ENCODE assay signal across 15 mouse cellular contexts in the genomic region with DNA sequence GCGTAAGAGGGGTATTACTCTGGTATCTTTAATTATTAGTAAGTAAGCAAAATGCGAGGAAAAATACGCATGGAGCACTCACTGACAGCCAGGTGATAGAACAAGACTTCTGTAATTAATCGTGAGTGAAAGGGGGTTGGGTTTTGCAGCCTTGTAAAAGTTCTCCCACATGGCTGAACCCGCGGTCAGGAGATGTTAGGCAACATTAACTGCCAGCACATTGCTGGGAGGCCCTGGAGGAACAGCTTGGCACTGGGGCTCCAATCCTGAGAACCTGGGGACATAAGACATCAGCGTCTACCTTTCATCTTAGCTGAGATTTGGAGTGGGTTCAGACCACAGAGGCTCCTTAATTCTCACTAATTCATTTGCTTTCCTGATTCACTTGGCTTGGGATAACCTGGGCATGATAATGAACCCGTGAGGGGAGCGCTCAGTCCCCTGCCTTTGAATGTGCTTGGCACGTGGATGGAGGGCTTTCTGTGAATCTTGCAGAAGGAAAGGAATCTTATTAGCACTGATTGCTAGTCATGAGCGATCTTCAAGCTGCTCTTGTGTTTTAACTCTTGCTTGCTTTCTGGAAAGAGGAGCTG.
DNase-seq lines count a peak whose midpoint lies in the region; ATAC-seq and TF ChIP-seq lines count a peak whose summit lies in the region.
"Had no signal": no experiment of that assay in that cellular context is flagged by ENCODE, and none has a peak within 500 bp of the region (broad histone marks: within the 10 kb centered on the region; RNA-seq: fewer than 3 reads in every experiment).

No protein-coding gene starts in this region.

- no peak for TF ChIP-seq CTCF in kidney, postnatal 0 days (IDR thresholded peaks at IDR 0.05; ENCODE audit: low read depth)

- H3K9me3 ChIP-seq in kidney, postnatal 0 days (replicated peaks; ENCODE audit: low read length), result no peaks in the 10 kb centered on the region
- no peaks in the 10 kb centered on the region for H3K9me3 ChIP-seq in forebrain, embryonic 16.5 days (ENCODE audit: control insufficient read depth, low read length)
- no peaks in the 10 kb centered on the region for H3K9me3 ChIP-seq in midbrain, embryonic 16.5 days (replicated peaks; ENCODE audit: control insufficient read depth, low read length, poor library complexity, severe bottlenecking)
- H3K9me3 ChIP-seq: heart, embryonic 13.5 days; hindbrain, embryonic 10.5 days; intestine, embryonic 15.5 days; liver, embryonic 13.5 days had no signal

- no peaks in the 10 kb centered on the region for H3K4me1 ChIP-seq in kidney, postnatal 0 days (replicated peaks; ENCODE audit: insufficient read depth, low read length)
- H3K4me1 ChIP-seq in forebrain, embryonic 16.5 days (replicated peaks; ENCODE audit: control insufficient read depth, insufficient read depth, low read length), result peaks cover 22% of the 10 kb centered on the region
- H3K4me1 ChIP-seq in midbrain, embryonic 16.5 days (ENCODE audit: control insufficient read depth, insufficient read depth, low read length), result no peaks in the 10 kb centered on the region; the same call in 1 of the 2 replicates
- H3K4me1 ChIP-seq: intestine, embryonic 15.5 days; liver, embryonic 13.5 days had no signal

- no peak overlapping the region for H3K4me2 ChIP-seq in kidney, postnatal 0 days (ENCODE audit: low read length)
- 0 out of 2 replicates have a peak overlapping the region, but pooled peaks have one; percentile 4 for H3K4me2 ChIP-seq in forebrain, embryonic 16.5 days (ENCODE audit: low read length)
- H3K4me2 ChIP-seq in midbrain, embryonic 16.5 days (ENCODE audit: low read length), result peak overlapping the region; percentile 6; the same call in 1 of the 2 replicates
- H3K4me2 ChIP-seq: heart, embryonic 13.5 days; intestine, embryonic 15.5 days; liver, embryonic 13.5 days had no signal

- no peak for ATAC-seq in kidney, postnatal 0 days (replicated peaks; ENCODE audit: low FRiP score, low read depth)
- ATAC-seq in forebrain, embryonic 16.5 days, result peak; percentile 71
- ATAC-seq in midbrain, embryonic 16.5 days, result peak; percentile 54; the same call in 1 of the 2 replicates
- ATAC-seq: intestine, embryonic 15.5 days had no signal

- peak; percentile 6 to 13 for DNase-seq in adrenal gland, postnatal 36 days
- no peak for DNase-seq in adrenal gland, postnatal 4 days (ENCODE audit: low spot score in 2 of 2)
- peak; percentile 33 for DNase-seq in kidney, postnatal 0 days (ENCODE audit: low spot score)
- DNase-seq in kidney, postnatal 36 days, result no peak
- no peak for DNase-seq in ovary, adult 18-20 months (ENCODE audit: low spot score)
- no peak for DNase-seq in thymus, postnatal 36 days
- DNase-seq: cerebellum, adult 11-12 months; liver, embryonic 13.5 days; lung, postnatal 10 days; thymus, postnatal 14 days had no signal

- H3K9ac ChIP-seq in kidney, postnatal 0 days (ENCODE audit: low read depth, low read length), result no peak overlapping the region
- H3K9ac ChIP-seq in forebrain, embryonic 16.5 days (replicated peaks; ENCODE audit: low read depth, low read length), result no peak overlapping the region
- H3K9ac ChIP-seq in midbrain, embryonic 16.5 days (ENCODE audit: low read depth, low read length), result no peak overlapping the region
- H3K9ac ChIP-seq: heart, embryonic 13.5 days; intestine, embryonic 15.5 days; liver, embryonic 13.5 days had no signal

- no peaks in the 10 kb centered on the region for H3K27me3 ChIP-seq in kidney, postnatal 0 days (ENCODE audit: insufficient read depth, low read length)
- no peaks in the 10 kb centered on the region for H3K27me3 ChIP-seq in forebrain, embryonic 16.5 days (replicated peaks; ENCODE audit: control insufficient read depth, insufficient read depth, low read length)
- H3K27me3 ChIP-seq in midbrain, embryonic 16.5 days (ENCODE audit: control insufficient read depth, insufficient read depth, low read depth, low read length), result no peaks in the 10 kb centered on the region
- H3K27me3 ChIP-seq: heart, embryonic 13.5 days; intestine, embryonic 15.5 days; liver, embryonic 13.5 days had no signal

- H3K4me3 ChIP-seq in kidney, postnatal 0 days (replicated peaks; ENCODE audit: low read depth, low read length), result no peak overlapping the region
- H3K4me3 ChIP-seq in forebrain, embryonic 16.5 days (replicated peaks; ENCODE audit: low read length), result no peak overlapping the region
- no peak overlapping the region for H3K4me3 ChIP-seq in midbrain, embryonic 16.5 days (ENCODE audit: low read depth, low read length)
- H3K4me3 ChIP-seq: heart, embryonic 13.5 days; hindbrain, embryonic 10.5 days; intestine, embryonic 15.5 days; liver, embryonic 13.5 days had no signal

- no peaks in the 10 kb centered on the region for H3K36me3 ChIP-seq in kidney, postnatal 0 days (ENCODE audit: insufficient read depth, low read length)
- no peaks in the 10 kb centered on the region for H3K36me3 ChIP-seq in forebrain, embryonic 16.5 days (ENCODE audit: control insufficient read depth, insufficient read depth)
- no peaks in the 10 kb centered on the region for H3K36me3 ChIP-seq in midbrain, embryonic 16.5 days (ENCODE audit: control insufficient read depth, insufficient read depth, low read length)
- H3K36me3 ChIP-seq: heart, embryonic 13.5 days; hindbrain, embryonic 10.5 days; intestine, embryonic 15.5 days; liver, embryonic 13.5 days had no signal

- no peak overlapping the region for H3K27ac ChIP-seq in kidney, postnatal 0 days
- H3K27ac ChIP-seq in forebrain, embryonic 16.5 days (ENCODE audit: low read length), result no peak overlapping the region
- H3K27ac ChIP-seq in midbrain, embryonic 16.5 days (ENCODE audit: low read length), result no peak overlapping the region
- H3K27ac ChIP-seq: heart, embryonic 13.5 days; hindbrain, embryonic 10.5 days; intestine, embryonic 15.5 days; liver, embryonic 13.5 days had no signal

- WGBS in kidney, postnatal 0 days, result 26% methylated on average over 11 of the region's 11 CpGs
- 24% methylated on average over 11 of the region's 11 CpGs for WGBS in forebrain, embryonic 16.5 days
- 34% methylated on average over 11 of the region's 11 CpGs for WGBS in midbrain, embryonic 16.5 days

Comparison
In these comparisons a context has a peak if more than half of its experiments do, and no peak if none do; other contexts are left out.
1. DNase-seq: peak in adrenal gland, postnatal 36 days (2 of 2) and kidney, postnatal 0 days (single experiment); none in adrenal gland, postnatal 4 days (0 of 2), kidney, postnatal 36 days (0 of 2), ovary, adult 18-20 months (single experiment) and thymus, postnatal 36 days (0 of 2).